Mouse (Mus musculus): ENCODE results near the gene Zbtb43.

The Zbtb43 gene

DNA sequence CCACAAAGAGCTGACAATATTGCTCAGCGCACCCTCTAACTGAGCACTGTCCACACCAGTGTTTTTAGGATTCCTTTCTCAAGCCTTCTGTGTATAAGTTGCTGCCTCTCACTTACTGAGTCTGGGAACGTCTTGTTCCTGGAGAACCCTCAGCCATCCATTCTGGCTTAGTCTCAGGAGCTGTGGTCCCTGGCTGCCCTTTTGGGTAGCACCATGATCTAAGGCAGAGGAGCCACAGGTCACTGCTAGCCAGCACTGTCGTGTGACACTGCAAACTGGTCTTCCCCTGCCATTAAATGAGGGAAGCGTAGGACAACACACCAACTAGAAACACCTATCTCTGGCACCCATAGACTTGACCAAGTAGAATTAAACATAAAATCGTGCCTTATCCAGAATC, 15.6 kb downstream of the Zbtb43 start:
- DNase-seq = no peak

DNA sequence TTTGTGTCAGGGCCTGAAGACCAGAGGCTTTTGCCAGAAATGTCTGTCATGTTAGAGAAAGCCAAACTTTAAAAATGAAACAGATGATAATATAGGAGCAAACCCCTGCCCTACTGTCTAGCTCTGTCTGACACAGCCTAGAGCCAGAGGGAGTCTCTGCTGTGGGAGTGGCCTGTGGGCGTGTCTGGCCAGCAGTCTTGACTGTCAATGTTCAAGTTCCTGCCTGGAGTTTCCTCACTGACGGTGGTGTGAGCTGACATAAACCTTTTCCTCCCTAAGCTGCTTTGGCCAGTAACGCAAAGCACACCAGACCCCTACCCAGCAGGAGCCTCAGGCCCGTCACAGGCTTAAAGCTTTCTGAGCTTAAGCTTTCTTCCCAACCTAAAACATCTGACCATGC, 16.2 kb downstream of the Zbtb43 start:
- no peak for DNase-seq

DNA sequence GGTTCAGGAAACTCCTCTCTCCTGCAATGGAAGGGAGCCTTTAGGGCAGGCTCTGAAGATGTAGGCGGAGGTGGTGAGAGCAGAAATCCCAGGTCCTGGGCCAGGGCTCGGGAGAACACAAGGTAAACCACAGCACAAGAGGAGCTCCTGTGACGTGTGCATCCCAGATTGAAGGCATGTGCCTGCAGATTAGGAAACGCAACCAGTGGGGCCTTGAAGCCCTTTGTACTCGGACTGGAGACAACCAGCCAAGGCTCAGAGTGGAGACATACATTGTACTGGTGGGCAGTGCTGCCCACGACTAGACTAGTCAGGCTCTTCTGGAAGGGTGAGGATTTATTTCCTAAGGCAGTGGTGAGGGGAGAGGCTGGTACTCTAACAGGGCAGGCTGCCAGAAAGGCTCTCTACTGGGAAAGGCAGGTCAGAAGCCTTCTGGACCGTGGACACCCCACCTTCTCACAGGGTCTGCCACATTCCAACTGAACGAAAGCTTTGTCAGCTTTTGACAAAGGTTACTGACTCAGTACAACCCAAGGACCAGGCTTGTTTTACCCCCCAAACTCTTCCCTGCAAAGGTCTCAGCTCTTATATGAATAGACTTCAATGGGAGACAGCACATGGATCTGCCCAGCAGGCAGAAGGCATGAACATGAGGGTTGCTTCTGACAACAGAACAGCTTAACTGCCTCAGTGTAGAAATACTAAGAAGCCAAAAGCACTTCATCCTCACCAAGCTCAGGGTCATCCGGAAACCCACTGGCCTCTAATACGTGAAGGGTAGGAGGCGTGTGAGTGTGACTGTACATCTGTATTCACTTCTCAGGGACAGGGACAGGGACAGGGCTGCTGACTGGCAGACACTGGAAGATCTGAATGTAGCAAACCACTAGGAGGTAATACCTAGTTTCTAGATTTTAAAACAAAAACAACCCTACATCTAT, 17.1 kb downstream of the Zbtb43 start:
- no peak for DNase-seq

DNA sequence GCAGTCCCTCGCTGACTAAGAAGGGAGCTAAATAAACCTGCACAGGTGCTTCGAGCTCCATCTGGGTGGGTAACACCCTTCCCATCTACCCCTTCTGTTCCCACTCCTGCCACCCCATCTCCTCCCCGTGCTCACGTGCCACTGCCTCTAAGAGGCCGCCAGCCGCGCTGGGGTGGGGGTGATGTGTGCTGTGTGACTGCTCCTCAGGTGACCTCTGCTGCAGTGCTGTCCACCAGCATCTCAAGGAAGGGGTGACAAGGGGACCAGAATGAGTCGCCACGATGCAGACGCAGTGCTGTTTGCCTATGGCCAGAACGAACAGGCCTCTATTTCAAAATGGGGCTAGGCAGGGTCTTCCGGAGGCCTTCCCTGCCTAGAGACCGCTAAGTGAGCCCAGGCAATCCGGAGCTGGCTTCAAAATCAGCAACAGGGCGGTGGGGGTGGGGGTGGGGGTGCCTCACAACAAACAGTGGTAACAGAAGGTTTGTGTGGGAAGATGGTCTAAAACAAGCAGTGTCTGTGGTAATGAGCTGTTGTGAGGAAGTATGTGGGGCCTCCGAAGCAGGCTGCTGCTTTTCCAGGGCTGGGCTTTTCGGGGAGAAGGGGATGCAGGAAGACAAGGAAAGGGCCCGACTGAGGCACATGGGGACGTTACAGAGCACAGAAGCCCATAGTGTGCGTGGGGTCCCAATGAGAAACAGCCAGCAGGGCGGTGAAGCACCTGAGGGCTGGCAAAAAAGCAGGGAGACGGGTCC, 19.1 kb downstream of the Zbtb43 start:
- DNase-seq = no peak

DNA sequence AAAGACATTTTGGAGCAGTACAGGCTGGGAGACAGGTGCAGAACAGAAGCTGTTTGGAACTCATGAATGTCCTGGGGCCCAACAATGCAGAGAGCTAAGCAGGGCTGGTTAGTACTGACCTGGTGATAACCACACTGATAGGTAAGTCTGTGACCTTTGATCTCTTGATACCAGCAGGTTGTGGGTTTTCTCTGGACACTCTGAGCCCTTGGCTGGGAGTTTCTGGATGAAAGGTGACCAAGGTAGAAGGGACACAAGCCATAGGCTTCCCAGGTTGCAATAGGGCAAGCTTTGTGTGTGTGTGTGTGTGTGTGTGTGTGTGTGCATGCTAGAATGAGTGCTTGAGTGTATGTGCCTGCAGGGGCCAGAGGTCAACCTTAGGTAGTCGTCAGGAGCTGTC, 21.6 kb downstream of the Zbtb43 start:
- no peak for DNase-seq

DNA sequence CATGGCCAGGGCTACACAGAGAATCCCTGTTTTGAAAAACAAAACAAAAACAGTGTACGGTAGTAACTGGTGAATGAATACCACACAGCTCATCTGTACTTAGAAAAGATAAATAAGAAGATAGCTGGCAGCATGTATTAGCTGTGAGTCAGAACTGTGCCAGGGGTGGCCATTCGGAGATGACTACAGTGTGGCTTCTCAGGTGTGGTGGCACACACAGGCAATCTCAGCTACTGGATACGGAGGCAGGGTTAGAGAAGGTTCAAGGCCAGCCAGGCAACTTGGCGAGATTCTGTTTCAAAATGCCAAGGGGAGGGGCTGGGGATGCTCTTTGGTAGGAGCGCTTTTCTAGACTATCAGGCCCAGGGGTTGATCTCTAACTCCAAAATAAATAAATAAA, 22.6 kb downstream of the Zbtb43 start:
- no peak for DNase-seq

DNA sequence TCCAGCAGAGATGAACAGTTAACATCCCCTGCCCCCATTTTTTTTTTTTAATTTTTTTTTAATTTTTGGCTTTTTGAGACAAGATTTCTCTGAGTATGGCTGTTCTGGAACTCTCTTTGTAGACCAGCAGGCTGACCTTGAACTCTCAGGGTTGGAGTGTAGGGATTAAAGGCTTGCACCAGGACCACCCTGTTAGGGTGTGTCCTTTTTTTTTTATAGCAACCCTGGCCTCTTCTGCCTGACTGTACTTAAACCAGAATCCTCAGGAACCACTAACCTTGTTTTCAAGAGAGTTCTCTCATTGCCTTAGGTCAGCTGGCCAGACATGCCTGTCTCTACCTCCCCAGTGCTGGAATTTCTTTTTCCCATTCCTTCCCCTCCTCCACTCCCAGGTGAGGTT, 23.5 kb downstream of the Zbtb43 start:
- no peak for DNase-seq

DNA sequence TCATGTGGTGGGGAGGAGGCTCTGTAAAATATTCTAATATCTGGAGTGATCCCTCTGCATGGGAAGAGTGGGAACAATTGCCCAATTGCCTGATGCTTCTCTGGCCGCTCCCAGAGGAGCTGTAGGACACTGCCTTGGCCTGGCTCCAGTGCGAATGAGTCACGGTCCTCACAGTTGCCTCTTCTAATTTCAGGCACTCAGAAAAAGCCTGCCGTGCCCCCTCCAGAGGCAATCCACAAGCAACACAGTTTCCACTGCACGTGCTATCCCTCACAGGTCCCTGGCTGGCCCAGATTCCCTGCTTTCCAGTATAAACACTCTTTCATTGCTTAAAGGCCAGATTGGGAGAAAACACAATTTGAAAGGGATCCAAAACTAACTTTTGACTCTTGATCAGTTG, 24.0 kb downstream of the Zbtb43 start:
- no peak for DNase-seq

DNA sequence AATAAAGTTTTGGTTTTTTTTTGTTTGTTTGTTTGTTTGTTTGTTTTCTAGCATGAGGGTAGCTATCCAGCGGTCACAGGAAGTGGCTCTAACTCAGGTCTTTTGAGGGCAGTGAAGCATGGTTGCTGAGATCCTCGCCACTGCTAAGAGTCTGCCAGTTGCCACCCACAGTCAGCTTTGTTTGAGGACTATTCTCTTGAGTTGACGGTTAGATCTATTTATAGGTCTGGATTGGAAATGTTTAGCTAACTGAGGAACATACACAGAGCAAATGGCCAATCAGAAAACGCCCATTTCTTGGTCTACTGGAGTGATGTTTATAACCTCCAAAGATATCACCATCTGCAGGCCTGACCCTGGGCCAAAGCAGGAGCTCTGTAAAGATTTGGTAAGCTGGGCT, 25.7 kb downstream of the Zbtb43 start:
- DNase-seq = no peak

DNA sequence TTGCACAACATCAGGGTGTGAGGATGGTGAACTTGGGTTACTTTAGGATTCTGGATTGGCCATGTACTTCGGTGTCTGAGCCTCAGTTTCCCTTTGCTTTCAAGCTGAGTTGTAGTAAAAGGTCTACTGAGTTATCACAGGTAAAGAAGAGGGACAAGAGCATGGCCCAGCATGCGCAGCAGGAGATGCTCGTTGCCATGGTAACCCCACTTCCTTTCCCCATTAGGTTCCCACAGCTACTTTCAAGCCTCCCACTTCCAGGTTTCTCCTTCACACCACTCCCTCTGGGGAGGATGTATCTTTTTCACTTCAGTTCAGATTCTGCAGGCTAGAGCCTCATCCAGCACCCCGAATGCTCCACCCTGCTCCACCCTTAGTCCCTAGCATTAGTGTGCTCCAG, 27.5 kb downstream of the Zbtb43 start:
- no peak for DNase-seq

DNA sequence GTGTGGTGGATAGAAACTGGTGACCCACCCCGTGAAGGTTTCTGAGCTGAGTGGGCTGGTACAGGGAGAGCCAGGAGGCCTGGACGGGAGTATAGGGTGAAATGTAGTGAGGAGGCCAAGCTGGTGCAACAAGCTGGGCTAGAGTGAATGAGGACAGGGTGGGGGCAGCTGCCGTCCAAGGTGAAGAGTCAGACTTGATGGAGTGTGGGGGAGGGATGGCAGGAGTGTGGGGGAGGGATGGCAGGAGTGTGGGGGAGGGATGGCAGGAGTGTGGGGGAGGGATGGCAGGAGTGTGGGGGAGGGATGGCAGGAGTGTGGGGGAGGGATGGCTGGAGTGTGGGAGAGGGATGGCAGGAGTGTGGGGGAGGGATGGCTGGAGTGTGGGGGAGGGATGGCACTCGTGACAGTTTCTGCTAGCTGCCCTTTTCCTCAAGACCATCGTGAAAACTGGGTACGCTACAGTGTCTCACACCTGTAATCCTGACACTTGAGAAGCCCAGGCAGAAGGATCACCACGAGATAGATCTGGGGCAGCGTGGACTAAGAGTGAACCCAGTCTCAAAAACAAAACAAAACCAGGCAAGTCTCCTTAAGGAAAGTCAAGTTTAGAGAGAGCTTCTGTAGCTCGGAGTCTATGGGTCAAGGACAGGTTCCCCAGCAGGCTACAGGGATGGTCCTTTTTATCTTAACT, 28.2 kb downstream of the Zbtb43 start:
- DNase-seq = no peak

DNA sequence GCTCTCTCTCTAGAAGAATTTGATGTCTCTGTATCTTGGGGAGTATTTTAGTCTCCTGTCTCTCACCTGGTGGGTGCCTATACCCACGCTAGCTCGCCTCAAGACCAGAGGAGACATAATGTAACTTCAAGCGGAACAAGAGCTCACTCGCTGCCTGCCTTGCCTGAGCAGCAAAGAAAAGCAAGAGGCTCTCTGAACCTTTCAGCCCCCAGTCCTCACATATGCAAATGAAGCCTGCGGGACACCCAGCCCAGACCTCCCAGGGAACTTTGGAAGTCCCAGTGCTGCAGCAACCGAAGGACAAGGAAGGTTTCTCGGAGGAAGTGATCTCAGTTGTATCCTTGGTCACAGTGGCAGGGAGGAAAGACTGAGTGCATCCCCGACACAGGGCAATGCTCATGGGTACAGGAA, 28.9 kb downstream of the Zbtb43 start:
- DNase-seq = no peak

DNA sequence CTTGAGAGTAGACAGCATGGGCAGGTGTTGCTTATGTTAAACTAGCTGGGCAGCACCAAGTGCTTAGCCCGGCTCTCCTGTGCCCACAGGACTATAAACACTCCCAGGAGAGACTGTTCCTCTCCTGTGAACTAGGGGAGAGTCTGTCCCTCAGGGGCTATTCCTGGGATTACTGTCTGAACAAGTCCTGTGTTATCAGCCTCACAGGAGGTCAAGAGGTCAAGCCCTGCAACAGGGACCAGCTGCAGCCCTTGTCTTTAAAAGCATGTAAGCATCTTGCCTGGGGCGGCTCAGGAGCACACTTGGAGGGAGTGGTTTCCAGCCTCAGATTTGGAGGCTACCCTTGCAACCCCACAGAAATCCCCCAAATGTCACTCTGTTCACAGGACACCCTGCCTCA, 30.0 kb downstream of the Zbtb43 start:
- DNase-seq = no peak

DNA sequence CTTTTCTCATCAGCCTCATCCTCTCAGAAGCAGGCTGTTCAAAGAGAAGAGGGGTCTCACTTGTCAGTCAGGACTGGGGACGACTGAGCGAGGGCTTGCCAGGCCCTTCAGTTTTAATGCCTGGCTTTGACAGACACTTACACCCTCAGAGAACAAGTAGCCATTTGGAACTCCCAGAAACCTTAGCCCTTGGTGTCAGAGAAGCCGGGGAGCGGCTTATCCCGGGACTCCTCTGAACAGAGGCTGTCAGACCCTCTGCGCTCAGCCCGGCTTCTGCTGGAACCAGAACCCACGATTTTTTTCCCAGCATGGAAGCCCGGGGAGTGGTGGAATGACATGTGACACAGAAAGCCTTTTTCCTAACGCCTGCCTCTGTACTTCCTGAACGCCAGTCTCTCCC, 31.2 kb downstream of the Zbtb43 start:
- no peak for DNase-seq

DNA sequence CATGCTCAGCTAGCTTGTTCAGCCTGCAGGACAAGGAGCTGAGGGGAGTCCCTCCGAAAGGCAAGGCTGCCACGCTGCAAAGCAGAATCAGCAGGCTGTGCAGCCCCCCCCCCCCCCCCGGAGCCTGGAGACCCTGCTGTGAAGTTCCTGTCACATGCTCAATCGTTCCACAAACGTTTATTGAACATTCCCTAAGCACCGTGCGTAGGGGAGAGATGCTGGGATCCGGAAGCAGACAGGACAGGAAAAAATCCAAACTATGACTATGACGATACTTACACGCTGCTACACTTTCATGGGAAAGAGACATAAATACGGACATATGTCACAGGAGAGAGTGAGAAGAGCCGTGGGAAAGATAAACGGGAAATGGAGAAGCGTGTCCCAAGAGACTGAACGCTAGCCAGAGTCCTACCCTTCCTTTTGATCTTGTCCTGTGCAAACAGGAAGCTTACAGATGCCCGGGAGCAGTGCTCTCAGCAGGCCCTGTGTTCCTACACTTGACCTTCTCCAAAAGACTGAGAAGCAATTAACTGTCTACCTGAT, 32.3 kb downstream of the Zbtb43 start:
- DNase-seq = no peak

DNA sequence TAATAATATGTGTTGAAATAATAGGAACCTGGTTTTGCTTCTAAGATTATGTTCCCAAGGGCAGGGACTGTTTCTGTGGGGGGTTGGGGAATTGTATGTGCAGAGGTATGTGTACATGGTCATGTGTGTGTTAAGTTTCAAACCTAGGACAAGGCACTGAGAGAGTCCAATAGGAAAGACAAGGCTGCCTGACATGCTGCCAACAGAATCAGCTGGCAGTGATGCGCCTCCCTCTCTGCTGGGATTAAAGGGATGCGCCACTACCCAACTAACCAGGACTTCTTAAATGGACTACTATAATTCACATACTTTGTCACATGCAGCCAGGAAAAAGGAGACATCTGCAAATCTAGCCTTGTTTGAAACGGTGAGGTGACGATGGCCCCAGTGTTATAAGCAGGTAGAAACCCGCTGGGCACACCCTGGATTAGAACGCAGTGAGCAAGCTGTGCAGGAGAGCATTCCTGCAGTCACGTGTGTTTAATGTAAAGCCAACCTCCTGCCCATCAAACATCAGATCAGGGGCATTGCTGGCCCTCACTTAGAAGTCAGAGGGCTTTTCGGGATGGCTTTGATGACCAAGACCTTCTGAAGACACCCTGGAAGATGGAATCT, 33.2 kb downstream of the Zbtb43 start:
- DNase-seq = no peak

DNA sequence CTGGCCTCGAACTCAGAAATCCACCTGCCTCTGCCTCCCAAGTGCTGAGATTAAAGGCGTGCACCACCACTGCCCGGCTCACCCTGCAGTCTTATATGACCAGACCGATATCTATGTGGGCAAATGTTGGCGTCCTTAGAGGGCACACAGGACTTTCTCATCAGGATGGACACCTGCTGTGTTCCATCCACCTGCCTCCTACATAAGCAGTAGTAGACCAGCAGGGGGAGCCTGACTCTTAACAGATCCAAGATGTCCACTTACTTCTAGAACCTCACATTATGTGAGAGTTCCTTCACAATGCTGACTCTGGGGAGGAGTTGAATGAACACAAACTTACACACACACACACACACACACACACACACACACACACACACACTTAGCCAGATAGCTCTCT, 35.5 kb downstream of the Zbtb43 start:
- peak; percentile 76 for DNase-seq

DNA sequence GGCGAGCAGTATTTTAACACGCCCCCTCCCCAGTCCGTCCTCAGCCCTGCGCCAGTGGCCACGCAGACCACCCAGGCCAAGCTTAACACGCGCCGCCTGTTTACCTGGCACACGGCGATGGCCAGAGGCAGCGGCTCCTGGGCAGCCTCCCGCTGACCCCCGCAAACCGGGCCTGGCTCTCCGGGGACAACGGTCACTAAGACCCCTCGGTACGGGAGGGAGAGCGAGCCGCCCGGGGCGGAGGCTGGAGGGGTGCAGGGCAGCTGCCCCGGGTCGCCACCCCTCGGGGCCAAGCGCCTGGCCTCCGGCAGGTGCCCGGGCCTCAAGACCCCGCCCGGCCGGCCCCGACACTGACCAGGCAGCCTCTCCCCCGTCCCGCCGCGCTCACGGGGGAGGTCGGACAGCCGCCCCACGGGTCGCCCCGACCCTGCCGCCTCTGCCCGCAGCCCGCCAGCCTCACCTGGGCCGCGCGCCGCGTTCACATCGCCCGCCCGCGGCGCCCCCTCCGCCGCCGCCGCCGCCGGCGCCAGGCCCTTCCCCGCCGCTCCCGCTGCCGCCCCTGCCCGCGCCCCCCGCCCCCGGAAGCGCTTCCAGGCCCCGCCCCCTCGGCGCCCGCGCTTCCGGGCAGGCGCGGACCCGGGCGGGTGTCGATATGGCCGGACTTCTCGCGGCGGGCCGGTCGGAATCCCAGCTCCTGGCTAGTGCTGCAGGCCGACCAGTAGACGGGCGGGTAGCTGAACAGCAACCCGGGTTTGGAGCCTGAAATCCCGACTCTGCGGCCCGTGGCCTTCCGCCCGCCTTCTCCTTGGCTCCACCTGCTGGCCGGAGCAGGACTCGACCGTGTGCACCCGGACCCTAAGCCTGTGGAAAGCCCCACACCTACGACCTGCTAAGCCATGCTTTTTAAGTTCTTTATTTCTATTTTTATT, 37.3 kb downstream of the Zbtb43 start, which contains the start of gene Zbtb34:
Gene Zbtb34, minus strand, starts transcription at position 554 of the 929 bp plus-strand sequence.
- DNase-seq = peak; percentile 87

DNA sequence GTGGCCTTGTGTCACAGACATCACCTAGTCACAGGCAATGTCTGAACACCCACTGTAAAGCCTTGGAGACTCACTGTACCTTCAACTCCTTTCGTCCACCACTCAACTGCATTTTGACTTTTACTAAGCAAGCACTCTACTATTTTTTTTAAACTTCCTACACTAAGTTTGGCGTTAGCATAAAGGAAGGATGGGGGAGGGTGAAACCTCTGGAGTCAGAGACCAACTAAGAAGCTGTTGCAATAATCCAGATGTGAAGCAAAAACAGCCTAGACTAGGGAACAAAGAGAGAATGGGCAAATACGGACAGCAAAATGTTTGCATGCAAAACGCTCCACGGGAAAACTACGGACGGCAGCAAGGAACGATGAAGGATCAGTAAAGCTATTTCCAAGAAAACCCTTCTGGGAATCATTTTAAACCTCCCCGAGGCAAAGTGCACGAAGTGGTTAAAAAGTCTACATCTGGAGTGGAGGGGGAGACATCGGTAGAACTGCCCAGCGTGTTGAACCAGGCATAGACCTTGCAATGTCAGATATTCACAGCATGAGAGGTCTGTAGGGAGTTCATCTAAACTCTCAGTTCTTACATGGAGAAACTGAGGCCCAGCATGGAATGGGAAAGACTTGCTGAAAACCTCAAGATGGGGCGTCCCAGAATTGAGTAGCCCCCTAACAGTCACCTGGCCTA, 38.1 kb downstream of the Zbtb43 start:
- no peak for DNase-seq

DNA sequence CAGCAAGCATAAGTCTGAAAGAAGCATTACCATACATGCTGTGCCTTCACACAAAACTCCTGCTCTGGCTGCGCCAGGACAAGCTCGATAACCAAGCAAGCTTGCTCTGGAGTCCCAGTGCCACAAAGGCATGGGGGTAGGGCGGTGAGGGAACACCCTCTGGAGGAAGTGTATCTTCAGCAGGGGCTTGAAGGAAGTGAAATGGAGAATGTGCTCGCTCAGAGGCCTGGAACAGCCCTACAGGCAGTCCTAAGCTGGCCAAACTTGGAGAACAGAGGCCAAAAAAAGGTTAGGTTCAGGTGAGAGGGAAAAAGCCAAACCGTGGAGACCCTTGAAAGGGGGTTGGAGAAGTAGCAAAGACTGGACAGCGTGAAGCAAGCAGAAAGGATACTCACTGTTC, 39.0 kb downstream of the Zbtb43 start:
- peak; percentile 67 for DNase-seq

Measured in thymus, postnatal 4 days (tissue).